Mouse (Mus musculus) forebrain, embryonic 16.5 days (tissue): ENCODE measurements around the gene Camsap2. TPM values are rescaled to one million over a fixed set of nuclear protein-coding genes. Genes with fewer than 3 reads are reported as not detected.

Source experiments
- ATAC-seq: fragments of 200-750 bp; cut with Nextera tagmentation; 2 replicates; pipeline ENCODE4 v1.8.0; 2017; ENCODE audit warnings: mild to moderate bottlenecking, moderate library complexity
- H3K27ac ChIP-seq: fragments of 300-500 bp; sonication (generic); 2 replicates; pipeline ENCODE4 v1.5.1; 2014; ENCODE audit warnings: low read length, control low read depth
- H3K27me3 ChIP-seq: fragments of 300-500 bp; sonication (generic); replicated peaks from 2 replicates; pipeline ENCODE4 v1.6.1; 2014; ENCODE audit warnings: low read length; ENCODE audit not compliant: control insufficient read depth, insufficient read depth
- H3K36me3 ChIP-seq: fragments of 300-500 bp; sonication (generic); 2 replicates; pipeline ENCODE4 v1.6.1; 2014; ENCODE audit not compliant: control insufficient read depth, insufficient read depth
- H3K4me1 ChIP-seq: fragments of 300-500 bp; sonication (generic); replicated peaks from 2 replicates; pipeline ENCODE4 v1.6.1; 2014; ENCODE audit warnings: low read length; ENCODE audit not compliant: control insufficient read depth, insufficient read depth
- H3K4me2 ChIP-seq: fragments of 300-500 bp; sonication (generic); 2 replicates; pipeline ENCODE4 v1.6.1; 2014; ENCODE audit warnings: mild to moderate bottlenecking, low read length, control low read depth
- H3K4me3 ChIP-seq: fragments of 300-500 bp; sonication (generic); replicated peaks from 2 replicates; pipeline ENCODE4 v1.5.1; 2014; ENCODE audit warnings: mild to moderate bottlenecking, low read length, control low read depth
- H3K9ac ChIP-seq: fragments of 300-500 bp; sonication (generic); replicated peaks from 2 replicates; pipeline ENCODE4 v1.6.1; 2014; ENCODE audit warnings: low read depth, low read length, control low read depth
- H3K9me3 ChIP-seq: fragments of 300-500 bp; sonication (generic); 2 replicates; pipeline ENCODE4 v1.6.1; 2016; ENCODE audit warnings: low read length; ENCODE audit not compliant: control insufficient read depth
- WGBS: fragments of 180-500 bp; shearing (Covaris S2); extraction: QIAGEN DNeasy Blood & Tissue Kit; methylation state at CpG from one replicate; pipeline ENCODE4 v1.1.7; 2014; 5-methylcytosine and 5-hydroxymethylcytosine counted together
- polyA plus RNA-seq: library from polyadenylated mRNA; unstranded; fragments of >200 nt; fragmentation: Nextera tagmentation; extraction: Ambion mirVana; gene quantifications from 2 replicates; pipeline ENCODE4 v1.2.1, GENCODE M21; 2015

The Camsap2 gene
- polyA plus RNA-seq, 1 experiment from 2014 or later: 30.8 TPM

- Histone ChIP-seq H3K9ac (no peak overlapping the region), H3K27me3 (no peaks in the 10 kb centered on the region), H3K9me3 (no peaks in the 10 kb centered on the region), H3K4me3 (no peak overlapping the region), H3K4me2 (no peak overlapping the region), H3K27ac (no peak overlapping the region), H3K36me3 (no peaks in the 10 kb centered on the region), H3K4me1 (peaks cover 21% of the 10 kb centered on the region)
- WGBS: 56% methylated on average over 4 of the region's 4 CpGs
- ATAC-seq: no peak
Measured at GRCm38 (mm10) chr1:136347140-136347539, 1.2 kb upstream of the Camsap2 start.

- Histone ChIP-seq H3K4me3 (peak overlapping the region; percentile 75), H3K4me1 (peaks cover 24% of the 10 kb centered on the region), H3K27ac (peak overlapping the region; percentile 98), H3K27me3 (no peaks in the 10 kb centered on the region), H3K9ac (peak overlapping the region; percentile 97), H3K9me3 (no peaks in the 10 kb centered on the region), H3K4me2 (peak overlapping the region; percentile 73), H3K36me3 (no peaks in the 10 kb centered on the region)
- no peak; the same call in 1 of the 2 replicates for ATAC-seq
- WGBS: 7% methylated on average over 12 of the region's 12 CpGs
Measured at GRCm38 (mm10) chr1:136346373-136347035, 600 bp upstream of the Camsap2 start.

GRCm38 (mm10) chr1:136344768-136345453 lies 993 bp downstream of the Camsap2 start:
- no peak for ATAC-seq
- peak overlapping the region; percentile 73 for H3K4me2 ChIP-seq
- H3K27me3 ChIP-seq: no peaks in the 10 kb centered on the region
- H3K36me3 ChIP-seq: no peaks in the 10 kb centered on the region
- H3K27ac ChIP-seq: peak overlapping the region; percentile 98
- under 1% methylated on average over 22 of the region's 22 CpGs for WGBS
- H3K9ac ChIP-seq: peak overlapping the region; percentile 97
- H3K4me1 ChIP-seq: peaks cover 26% of the 10 kb centered on the region
- no peaks in the 10 kb centered on the region for H3K9me3 ChIP-seq
- peak overlapping the region; percentile 75 for H3K4me3 ChIP-seq

GRCm38 (mm10) chr1:136344281-136344680 lies 1.6 kb downstream of the Camsap2 start:
- WGBS: 0% methylated on average over 1 of the region's 1 CpGs
- H3K4me1 ChIP-seq: peaks cover 26% of the 10 kb centered on the region
- peak overlapping the region; percentile 75 for H3K4me3 ChIP-seq
- no peaks in the 10 kb centered on the region for H3K9me3 ChIP-seq
- no peaks in the 10 kb centered on the region for H3K36me3 ChIP-seq
- H3K9ac ChIP-seq: peak overlapping the region; percentile 97
- H3K4me2 ChIP-seq: peak overlapping the region; percentile 73
- H3K27ac ChIP-seq: no peak overlapping the region
- H3K27me3 ChIP-seq: no peaks in the 10 kb centered on the region
- no peak for ATAC-seq

GRCm38 (mm10) chr1:136343727-136344126 lies 2.2 kb downstream of the Camsap2 start:
- no peak overlapping the region for H3K27ac ChIP-seq
- WGBS: 23% methylated on average over 7 of the region's 7 CpGs
- H3K4me1 ChIP-seq: peaks cover 26% of the 10 kb centered on the region
- peak overlapping the region; percentile 75 for H3K4me3 ChIP-seq
- no peaks in the 10 kb centered on the region for H3K9me3 ChIP-seq
- peak overlapping the region; percentile 55 for H3K9ac ChIP-seq
- peak overlapping the region; percentile 73 for H3K4me2 ChIP-seq
- no peaks in the 10 kb centered on the region for H3K36me3 ChIP-seq
- no peaks in the 10 kb centered on the region for H3K27me3 ChIP-seq
- no peak for ATAC-seq

- peaks cover 22% of the 10 kb centered on the region for H3K4me1 ChIP-seq
- ATAC-seq: no peak
- no peaks in the 10 kb centered on the region for H3K9me3 ChIP-seq
Measured at GRCm38 (mm10) chr1:136340541-136340940, 5.4 kb downstream of the Camsap2 start.

GRCm38 (mm10) chr1:136334743-136335142 lies 11.2 kb downstream of the Camsap2 start:
- Histone ChIP-seq H3K9me3 (no peaks in the 10 kb centered on the region), H3K27me3 (no peaks in the 10 kb centered on the region), H3K4me2 (no peak overlapping the region), H3K9ac (no peak overlapping the region), H3K36me3 (no peaks in the 10 kb centered on the region), H3K4me1 (peaks cover 9% of the 10 kb centered on the region), H3K27ac (no peak overlapping the region), H3K4me3 (no peak overlapping the region)
- ATAC-seq: 0 out of 2 replicates have a peak, but pooled peaks have one; percentile 18
- WGBS: 85% methylated on average over 10 of the region's 10 CpGs

More at GRCm38 (mm10) chr1:136340541-136340940, 5.4 kb downstream of the Camsap2 start:
- H3K27ac ChIP-seq: no peak overlapping the region
- H3K36me3 ChIP-seq: no peaks in the 10 kb centered on the region
- no peak overlapping the region for H3K9ac ChIP-seq
- H3K27me3 ChIP-seq: no peaks in the 10 kb centered on the region
- no peak overlapping the region for H3K4me2 ChIP-seq
- 98% methylated on average over 3 of the region's 3 CpGs for WGBS
- no peak overlapping the region for H3K4me3 ChIP-seq

- 63% methylated on average over 3 of the region's 3 CpGs for WGBS
- Histone ChIP-seq H3K27ac (no peak overlapping the region), H3K36me3 (no peaks in the 10 kb centered on the region), H3K27me3 (no peaks in the 10 kb centered on the region), H3K9me3 (no peaks in the 10 kb centered on the region), H3K9ac (no peak overlapping the region), H3K4me2 (no peak overlapping the region), H3K4me3 (no peak overlapping the region), H3K4me1 (peaks cover 9% of the 10 kb centered on the region)
- no peak for ATAC-seq
Measured at GRCm38 (mm10) chr1:136333512-136333911, 12.4 kb downstream of the Camsap2 start.

GRCm38 (mm10) chr1:136333071-136333470 lies 12.8 kb downstream of the Camsap2 start:
- Histone ChIP-seq H3K27ac (no peak overlapping the region), H3K4me1 (peaks cover 9% of the 10 kb centered on the region), H3K27me3 (no peaks in the 10 kb centered on the region), H3K4me2 (no peak overlapping the region), H3K4me3 (no peak overlapping the region), H3K9me3 (no peaks in the 10 kb centered on the region), H3K36me3 (no peaks in the 10 kb centered on the region), H3K9ac (no peak overlapping the region)
- ATAC-seq: no peak
- 91% methylated on average over 7 of the region's 7 CpGs for WGBS
